Mouse (Mus musculus) ES-Bruce4 (cell line): ENCODE measurements around the gene Plekhg6. TPM values are rescaled to one million over a fixed set of nuclear protein-coding genes. Genes with fewer than 3 reads are reported as not detected.
A peak's percentile ranks its signal among the peaks of the same experiment; 100 is the strongest.

Experiments
- H3K27ac ChIP-seq: 2 replicates; pipeline ENCODE4 v1.5.1; 2012; ENCODE audit warnings: low read length, inconsistent platforms; ENCODE audit not compliant: insufficient read depth
- H3K27me3 ChIP-seq: 2 replicates; pipeline ENCODE4 v1.6.1; 2012; ENCODE audit warnings: mild to moderate bottlenecking, low read length, inconsistent platforms; ENCODE audit not compliant: control insufficient read depth, poor library complexity, insufficient read depth, severe bottlenecking
- H3K36me3 ChIP-seq: 2 replicates; pipeline ENCODE4 v1.6.1; 2012; ENCODE audit warnings: inconsistent platforms, mild to moderate bottlenecking, low read length, moderate library complexity; ENCODE audit not compliant: control insufficient read depth, poor library complexity, insufficient read depth, severe bottlenecking
- H3K4me1 ChIP-seq: one replicate; pipeline ENCODE4 v1.8.1; 2011; ENCODE audit warnings: low read length; ENCODE audit not compliant: control insufficient read depth, insufficient read depth
- H3K4me3 ChIP-seq: 2 replicates; pipeline ENCODE4 v1.5.1; 2011; ENCODE audit warnings: low read depth, mild to moderate bottlenecking, low read length
- H3K9ac ChIP-seq: 2 replicates; pipeline ENCODE4 v1.6.1; 2012; ENCODE audit warnings: low read depth, mild to moderate bottlenecking, inconsistent platforms; ENCODE audit not compliant: poor library complexity, severe bottlenecking
- H3K9me3 ChIP-seq: replicated peaks from 2 replicates; pipeline ENCODE4 v1.6.1; 2012; ENCODE audit warnings: mild to moderate bottlenecking, low read length, inconsistent platforms; ENCODE audit not compliant: control insufficient read depth, poor library complexity, insufficient read depth, severe bottlenecking
- CTCF ChIP-seq: IDR thresholded peaks from one replicate; pipeline ENCODE4 v1.8.1; 2011; ENCODE audit warnings: low read depth, low read length
- EP300 ChIP-seq: IDR thresholded peaks from 2 replicates; pipeline ENCODE4 v1.6.1; 2011; ENCODE audit warnings: low read depth, low read length; ENCODE audit not compliant: insufficient read depth
- POLR2A ChIP-seq: IDR thresholded peaks from one replicate; pipeline ENCODE4 v1.8.1; 2011; ENCODE audit warnings: low read length; ENCODE audit not compliant: insufficient read depth
- polyA plus RNA-seq: library from polyadenylated mRNA; stranded (reverse); fragments of >200 nt; gene quantifications from 2 replicates; pipeline ENCODE4 v1.2.4, GENCODE M21; 2011; ENCODE audit warnings: low read depth; ENCODE audit not compliant: missing spikeins, insufficient read depth, insufficient read length

The Plekhg6 gene
- polyA plus RNA-seq, 1 experiment: 2.5 TPM

DNA sequence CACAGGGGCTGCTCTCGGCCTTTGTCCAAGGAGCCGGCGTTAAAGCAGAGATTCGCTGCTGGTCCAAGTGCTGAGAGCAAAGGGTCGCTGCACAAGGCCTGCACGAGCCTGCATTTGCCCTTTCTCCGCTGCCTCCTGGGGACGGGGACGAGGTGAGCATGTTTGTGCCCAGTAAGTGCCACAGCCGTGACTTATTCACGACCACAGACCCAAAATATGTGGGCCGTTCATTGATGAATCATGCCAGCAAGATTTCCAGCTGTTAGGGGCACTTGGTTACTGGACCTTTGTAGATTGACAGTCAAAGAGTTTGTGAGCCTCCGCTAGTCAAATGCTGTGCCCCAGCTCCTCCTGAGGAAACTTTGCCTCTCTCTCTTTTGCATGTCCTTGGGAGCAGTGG is 42.9 kb upstream of the Plekhg6 start:
- Histone ChIP-seq H3K27ac (peak overlapping the region; percentile 79), H3K36me3 (no peaks in the 10 kb centered on the region)

DNA sequence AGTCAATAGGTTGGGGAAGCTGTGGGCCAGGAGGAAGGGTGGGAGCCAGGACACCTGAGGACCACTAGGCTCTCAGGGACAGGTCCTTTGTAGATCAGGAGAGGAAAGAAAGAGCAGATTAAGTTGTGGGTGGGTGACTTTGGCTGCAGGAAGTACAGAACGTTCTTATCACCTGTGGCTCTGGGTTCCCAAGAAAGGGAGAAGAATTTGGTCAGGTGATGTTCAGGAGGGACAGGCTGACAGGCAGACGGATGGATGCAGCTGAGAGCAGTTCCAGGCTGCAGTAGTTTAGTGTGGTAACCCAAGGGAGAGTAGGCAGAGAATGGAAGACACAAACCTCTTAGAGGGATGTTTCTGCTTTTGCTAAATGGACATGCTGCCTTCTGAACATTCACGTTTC is 42.5 kb upstream of the Plekhg6 start:
- peak overlapping the region; percentile 79 for H3K27ac ChIP-seq
- no peaks in the 10 kb centered on the region for H3K36me3 ChIP-seq
- no peaks in the 10 kb centered on the region for H3K9me3 ChIP-seq
- no peak for TF ChIP-seq EP300
- TF ChIP-seq POLR2A: no peak
- TF ChIP-seq CTCF: no peak
- H3K4me1 ChIP-seq: peaks cover 7% of the 10 kb centered on the region
- peak overlapping the region; percentile 5; the same call in 1 of the 2 replicates for H3K4me3 ChIP-seq
- no peaks in the 10 kb centered on the region for H3K27me3 ChIP-seq
- H3K9ac ChIP-seq: peak overlapping the region; percentile 24

More for the DNA sequence above, 42.9 kb upstream of the Plekhg6 start:
- H3K4me1 ChIP-seq: peaks cover 7% of the 10 kb centered on the region
- no peaks in the 10 kb centered on the region for H3K27me3 ChIP-seq
- no peaks in the 10 kb centered on the region for H3K9me3 ChIP-seq
- TF ChIP-seq CTCF (no peak), EP300 (no peak), POLR2A (no peak)
- H3K4me3 ChIP-seq: peak overlapping the region; percentile 5; the same call in 1 of the 2 replicates
- peak overlapping the region; percentile 24 for H3K9ac ChIP-seq

DNA sequence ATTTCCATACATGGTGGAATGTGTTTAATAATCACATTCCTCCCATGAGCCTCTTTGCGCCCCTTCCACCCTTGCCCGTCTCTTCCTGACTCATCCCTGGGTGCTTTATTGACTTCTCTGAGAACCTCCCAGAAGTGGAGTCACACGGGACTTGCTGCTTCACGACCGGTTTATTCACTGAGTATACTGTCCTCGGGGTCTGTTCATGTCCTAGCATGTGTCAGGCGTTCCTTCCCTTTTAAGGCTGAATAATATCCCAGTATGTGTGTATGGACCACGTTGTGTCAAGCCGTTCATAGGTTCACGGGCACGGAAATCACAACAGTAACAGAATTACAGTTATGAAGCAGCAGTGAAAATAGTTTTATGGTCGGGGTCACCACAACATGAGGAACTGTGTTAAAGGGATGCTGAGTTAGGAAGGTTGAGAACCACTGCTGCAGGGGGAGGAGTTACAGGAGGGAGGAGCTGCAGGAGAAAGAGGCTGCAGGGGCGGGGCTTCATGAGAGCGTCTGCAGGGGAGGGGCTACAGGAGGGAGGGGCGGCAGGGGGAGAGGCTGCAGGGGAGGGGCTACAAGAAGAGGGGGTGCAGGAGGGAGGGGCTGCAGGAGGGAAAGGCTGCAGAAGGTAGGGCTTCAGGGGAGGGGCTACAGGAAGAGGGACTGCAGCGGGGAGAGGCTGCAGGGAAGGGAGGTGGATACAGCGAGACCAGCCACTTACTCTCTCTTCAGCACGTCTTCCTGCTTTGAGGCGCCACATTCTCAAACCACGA is 41.6 kb upstream of the Plekhg6 start:
- H3K4me1 ChIP-seq: peaks cover 7% of the 10 kb centered on the region
- H3K4me3 ChIP-seq: no peak overlapping the region
- H3K9me3 ChIP-seq: no peaks in the 10 kb centered on the region
- peak overlapping the region; percentile 79 for H3K27ac ChIP-seq
- peak; percentile 61; the same call in 1 of the 2 replicates for TF ChIP-seq EP300
- TF ChIP-seq CTCF: no peak
- TF ChIP-seq POLR2A: peak; percentile 58
- no peaks in the 10 kb centered on the region for H3K27me3 ChIP-seq
- no peaks in the 10 kb centered on the region for H3K36me3 ChIP-seq
- H3K9ac ChIP-seq: no peak overlapping the region

DNA sequence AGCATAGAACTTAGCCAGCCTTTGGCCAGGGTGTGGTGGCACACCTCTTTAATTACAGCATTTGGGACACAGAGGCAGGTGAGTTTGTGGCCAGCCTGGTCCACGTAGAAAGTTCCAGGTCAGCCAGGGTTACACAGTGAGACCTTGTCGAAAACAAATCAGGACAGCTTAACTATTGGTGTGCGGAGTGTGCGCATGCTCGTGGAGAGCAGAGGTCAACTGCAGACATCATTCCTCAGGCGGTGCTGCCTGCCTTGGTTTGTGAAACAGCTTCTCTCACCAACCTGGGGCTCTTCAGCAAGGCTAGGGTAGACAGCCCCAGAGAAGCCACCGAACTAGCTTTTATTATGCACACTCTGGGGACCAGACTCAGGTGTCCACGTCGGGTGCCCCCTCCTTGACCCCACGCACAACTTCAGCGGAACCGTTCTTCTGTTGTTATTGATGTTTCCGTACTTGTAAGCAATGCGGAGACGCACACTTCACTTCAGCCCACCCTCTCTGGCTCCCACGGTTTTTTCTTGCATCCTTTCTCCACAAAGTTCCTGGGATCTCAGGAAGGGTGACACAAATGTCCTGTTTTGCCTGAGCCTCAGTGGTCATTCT is 40.0 kb upstream of the Plekhg6 start:
- Histone ChIP-seq H3K9me3 (no peaks in the 10 kb centered on the region), H3K4me3 (no peak overlapping the region), H3K27ac (0 out of 2 replicates have a peak overlapping the region, but pooled peaks have one; percentile 16), H3K36me3 (no peaks in the 10 kb centered on the region), H3K27me3 (no peaks in the 10 kb centered on the region), H3K4me1 (peaks cover 5% of the 10 kb centered on the region), H3K9ac (no peak overlapping the region)
- no peak for TF ChIP-seq CTCF
- TF ChIP-seq EP300: 0 out of 2 replicates have a peak, but pooled peaks have one; percentile 19
- TF ChIP-seq POLR2A: no peak

DNA sequence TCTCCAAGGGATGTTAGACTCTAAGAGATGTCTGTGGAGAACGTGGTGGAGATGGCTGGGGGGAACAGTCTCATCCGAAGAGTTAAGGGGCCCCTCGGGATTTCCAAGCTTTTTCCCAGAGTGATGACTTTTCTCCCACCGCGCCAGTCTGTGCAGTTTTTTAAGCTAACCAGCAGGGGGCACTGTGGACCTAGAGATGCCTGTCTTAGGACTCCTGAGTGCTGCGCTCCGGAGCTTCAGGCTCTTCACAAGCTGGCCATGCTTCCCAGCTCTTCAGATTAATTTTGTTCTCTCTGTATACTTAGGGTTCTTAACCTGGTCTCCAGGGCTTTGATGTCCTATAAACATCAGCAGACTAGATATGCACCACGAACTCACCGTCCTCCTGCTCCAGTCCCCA is 38.2 kb upstream of the Plekhg6 start:
- H3K9me3 ChIP-seq: no peaks in the 10 kb centered on the region
- H3K4me3 ChIP-seq: no peak overlapping the region
- no peaks in the 10 kb centered on the region for H3K36me3 ChIP-seq
- TF ChIP-seq POLR2A: no peak
- peak; percentile 75 for TF ChIP-seq CTCF
- H3K27ac ChIP-seq: no peak overlapping the region
- peaks cover 5% of the 10 kb centered on the region for H3K4me1 ChIP-seq
- no peak overlapping the region for H3K9ac ChIP-seq
- no peaks in the 10 kb centered on the region for H3K27me3 ChIP-seq

- TF ChIP-seq CTCF (no peak), POLR2A (no peak), EP300 (no peak)
- no peaks in the 10 kb centered on the region for H3K27me3 ChIP-seq
- H3K36me3 ChIP-seq: no peaks in the 10 kb centered on the region
- H3K27ac ChIP-seq: peak overlapping the region; percentile 2; the same call in 1 of the 2 replicates
- H3K9ac ChIP-seq: no peak overlapping the region
- H3K9me3 ChIP-seq: no peaks in the 10 kb centered on the region
- H3K4me3 ChIP-seq: no peak overlapping the region
- H3K4me1 ChIP-seq: peaks cover 6% of the 10 kb centered on the region
These were observed 32.7 kb upstream of the Plekhg6 start for GRCm38 (mm10) chr6:125413326-125413725.
